Mouse (Mus musculus) c-Kit-negative CD71-positive TER-119-positive erythroid progenitor cells, embryonic 14.5 days (primary cell): ENCODE measurements around the gene Sptb.

ENCODE experiments used
- DNase-seq: peaks from one replicate; pipeline ENCODE4 v3.0.0-alpha.2; 2013; ENCODE audit warnings: low read depth, low spot score

Sptb gene

GRCm38 (mm10) chr12:76576061-76576460 is 134.3 kb downstream of the Sptb start:
- no peak for DNase-seq

GRCm38 (mm10) chr12:76574815-76575214 is 135.5 kb downstream of the Sptb start:
- no peak for DNase-seq

GRCm38 (mm10) chr12:76573381-76573780 is 137.0 kb downstream of the Sptb start:
- DNase-seq = no peak

GRCm38 (mm10) chr12:76572261-76573251 is 137.8 kb downstream of the Sptb start:
- no peak for DNase-seq

GRCm38 (mm10) chr12:76571266-76571665 is 139.1 kb downstream of the Sptb start:
- no peak for DNase-seq

GRCm38 (mm10) chr12:76570221-76570940 is 140.0 kb downstream of the Sptb start:
- no peak for DNase-seq

GRCm38 (mm10) chr12:76566284-76566683 is 144.1 kb downstream of the Sptb start:
- DNase-seq = no peak

GRCm38 (mm10) chr12:76562196-76562595 is 148.2 kb downstream of the Sptb start:
- no peak for DNase-seq

- DNase-seq = no peak
These were observed 152.1 kb downstream of the Sptb start for GRCm38 (mm10) chr12:76558206-76558605.

- DNase-seq = no peak
These were observed 153.5 kb downstream of the Sptb start for GRCm38 (mm10) chr12:76556745-76557389.

- DNase-seq = no peak
These were observed 154.2 kb downstream of the Sptb start for GRCm38 (mm10) chr12:76556187-76556586.

- no peak for DNase-seq
These were observed 155.4 kb downstream of the Sptb start for GRCm38 (mm10) chr12:76554871-76555386.

GRCm38 (mm10) chr12:76554392-76554791 is 156.0 kb downstream of the Sptb start:
- DNase-seq = no peak

GRCm38 (mm10) chr12:76553917-76554316 is 156.4 kb downstream of the Sptb start:
- no peak for DNase-seq

GRCm38 (mm10) chr12:76552958-76553357 is 157.4 kb downstream of the Sptb start:
- DNase-seq = no peak

GRCm38 (mm10) chr12:76552321-76552720 is 158.0 kb downstream of the Sptb start:
- no peak for DNase-seq

- no peak for DNase-seq
These were observed 161.1 kb downstream of the Sptb start for GRCm38 (mm10) chr12:76549203-76549602.

GRCm38 (mm10) chr12:76548082-76548423 is 162.3 kb downstream of the Sptb start:
- DNase-seq = no peak

- DNase-seq = no peak
These were observed 162.8 kb downstream of the Sptb start for GRCm38 (mm10) chr12:76547409-76548081.

GRCm38 (mm10) chr12:76546383-76547276 is 163.7 kb downstream of the Sptb start:
- DNase-seq = no peak
